Mouse (Mus musculus): Measurements from ENCODE around the gene Tmem98. TPM values are rescaled to one million over a fixed set of nuclear protein-coding genes. Genes with fewer than 3 reads are reported as not detected.

The Tmem98 gene
- polyA plus RNA-seq, 1 experiment from 2014 or later = 9.9 TPM

GRCm38 (mm10) chr11:80854430-80854829, 44.5 kb downstream of the Tmem98 start:
- peak; percentile 23; the same call in 1 of the 2 replicates for ATAC-seq (ENCODE audit: low read depth)
- H3K9ac ChIP-seq (ENCODE audit: low read depth, low read length) = no peak overlapping the region
- H3K9me3 ChIP-seq (replicated peaks; ENCODE audit: control insufficient read depth, low read length) = no peaks in the 10 kb centered on the region
- peaks cover 30% of the 10 kb centered on the region for H3K4me1 ChIP-seq (ENCODE audit: control insufficient read depth, low read depth, low read length)
- H3K27me3 ChIP-seq (ENCODE audit: control insufficient read depth, insufficient read depth, low read depth, low read length) = no peaks in the 10 kb centered on the region; the same call in 1 of the 2 replicates
- no peaks in the 10 kb centered on the region for H3K36me3 ChIP-seq (ENCODE audit: control insufficient read depth, insufficient read depth)
- 68% methylated on average over 11 of the region's 11 CpGs for WGBS (ENCODE audit: insufficient replicate concordance)
- H3K4me2 ChIP-seq (ENCODE audit: low read depth, low read length) = peak overlapping the region; percentile 34
- H3K4me3 ChIP-seq (ENCODE audit: low read depth, low read length) = no peak overlapping the region; the same call in 1 of the 2 replicates
- H3K27ac ChIP-seq (ENCODE audit: low read length) = peak overlapping the region; percentile 29; the same call in 1 of the 2 replicates

- H3K9me3 ChIP-seq (replicated peaks; ENCODE audit: control insufficient read depth, low read length) = no peaks in the 10 kb centered on the region
- peak overlapping the region; percentile 29; the same call in 1 of the 2 replicates for H3K27ac ChIP-seq (ENCODE audit: low read length)
- H3K9ac ChIP-seq (ENCODE audit: low read depth, low read length) = no peak overlapping the region
- peak overlapping the region; percentile 34 for H3K4me2 ChIP-seq (ENCODE audit: low read depth, low read length)
- 11% methylated on average over 7 of the region's 7 CpGs for WGBS (ENCODE audit: insufficient replicate concordance)
- H3K36me3 ChIP-seq (ENCODE audit: control insufficient read depth, insufficient read depth) = no peaks in the 10 kb centered on the region
- H3K27me3 ChIP-seq (ENCODE audit: control insufficient read depth, insufficient read depth, low read depth, low read length) = no peaks in the 10 kb centered on the region; the same call in 1 of the 2 replicates
- H3K4me1 ChIP-seq (ENCODE audit: control insufficient read depth, low read depth, low read length) = peaks cover 33% of the 10 kb centered on the region
- H3K4me3 ChIP-seq (ENCODE audit: low read depth, low read length) = no peak overlapping the region; the same call in 1 of the 2 replicates
- peak; percentile 95 for ATAC-seq (ENCODE audit: low read depth)
Observed at GRCm38 (mm10) chr11:80854908-80855307, 44.9 kb downstream of the Tmem98 start.

GRCm38 (mm10) chr11:80856827-80857226, 46.9 kb downstream of the Tmem98 start:
- no peak overlapping the region for H3K9ac ChIP-seq (ENCODE audit: low read depth, low read length)
- peaks cover 33% of the 10 kb centered on the region for H3K4me1 ChIP-seq (ENCODE audit: control insufficient read depth, low read depth, low read length)
- ATAC-seq (ENCODE audit: low read depth) = no peak
- no peaks in the 10 kb centered on the region for H3K9me3 ChIP-seq (replicated peaks; ENCODE audit: control insufficient read depth, low read length)
- WGBS (ENCODE audit: insufficient replicate concordance) = 38% methylated on average over 2 of the region's 2 CpGs
- H3K4me3 ChIP-seq (ENCODE audit: low read depth, low read length) = no peak overlapping the region
- no peak overlapping the region for H3K4me2 ChIP-seq (ENCODE audit: low read depth, low read length)
- no peaks in the 10 kb centered on the region for H3K36me3 ChIP-seq (ENCODE audit: control insufficient read depth, insufficient read depth)
- H3K27me3 ChIP-seq (ENCODE audit: control insufficient read depth, insufficient read depth, low read depth, low read length) = no peaks in the 10 kb centered on the region; the same call in 1 of the 2 replicates
- no peak overlapping the region for H3K27ac ChIP-seq (ENCODE audit: low read length)

GRCm38 (mm10) chr11:80858065-80858464, 48.1 kb downstream of the Tmem98 start, which contains the start of gene Spaca3:
TSS of gene Spaca3 (plus strand) at chr11:80858365.
- peaks cover 24% of the 10 kb centered on the region for H3K4me1 ChIP-seq (ENCODE audit: control insufficient read depth, low read depth, low read length)
- no peak within 1 kb of the TSS for H3K9ac ChIP-seq (ENCODE audit: low read depth, low read length)
- ATAC-seq (ENCODE audit: low read depth) = no peak
- H3K36me3 ChIP-seq (ENCODE audit: control insufficient read depth, insufficient read depth) = no peaks in the 10 kb centered on the region
- no peak within 1 kb of the TSS for H3K4me3 ChIP-seq (ENCODE audit: low read depth, low read length)
- 63% methylated on average over 10 of the region's 10 CpGs for WGBS (ENCODE audit: insufficient replicate concordance)
- no peaks in the 10 kb centered on the region for H3K9me3 ChIP-seq (replicated peaks; ENCODE audit: control insufficient read depth, low read length)
- H3K27ac ChIP-seq (ENCODE audit: low read length) = no peak within 1 kb of the TSS
- H3K27me3 ChIP-seq (ENCODE audit: control insufficient read depth, insufficient read depth, low read depth, low read length) = no peaks in the 10 kb centered on the region; the same call in 1 of the 2 replicates
- no peak within 1 kb of the TSS for H3K4me2 ChIP-seq (ENCODE audit: low read depth, low read length)

GRCm38 (mm10) chr11:80862941-80863340, 53.0 kb downstream of the Tmem98 start:
- Histone ChIP-seq H3K4me2 (ENCODE audit: low read depth, low read length) (no peak overlapping the region), H3K4me1 (ENCODE audit: control insufficient read depth, low read depth, low read length) (peaks cover 4% of the 10 kb centered on the region), H3K9me3 (replicated peaks; ENCODE audit: control insufficient read depth, low read length) (no peaks in the 10 kb centered on the region), H3K9ac (ENCODE audit: low read depth, low read length) (no peak overlapping the region), H3K27me3 (ENCODE audit: control insufficient read depth, insufficient read depth, low read depth, low read length) (no peaks in the 10 kb centered on the region; the same call in 1 of the 2 replicates), H3K27ac (ENCODE audit: low read length) (no peak overlapping the region), H3K36me3 (ENCODE audit: control insufficient read depth, insufficient read depth) (no peaks in the 10 kb centered on the region), H3K4me3 (ENCODE audit: low read depth, low read length) (no peak overlapping the region)
- WGBS (ENCODE audit: insufficient replicate concordance) = 78% methylated on average over 7 of the region's 7 CpGs
- ATAC-seq (ENCODE audit: low read depth) = no peak

GRCm38 (mm10) chr11:80868039-80868438, 58.1 kb downstream of the Tmem98 start:
- peaks cover 27% of the 10 kb centered on the region for H3K4me1 ChIP-seq (ENCODE audit: control insufficient read depth, low read depth, low read length)
- no peak for ATAC-seq (ENCODE audit: low read depth)
- no peak overlapping the region for H3K9ac ChIP-seq (ENCODE audit: low read depth, low read length)
- 65% methylated on average over 1 of the region's 1 CpGs for WGBS (ENCODE audit: insufficient replicate concordance)
- H3K4me2 ChIP-seq (ENCODE audit: low read depth, low read length) = no peak overlapping the region
- H3K4me3 ChIP-seq (ENCODE audit: low read depth, low read length) = no peak overlapping the region
- no peaks in the 10 kb centered on the region for H3K27me3 ChIP-seq (ENCODE audit: control insufficient read depth, insufficient read depth, low read depth, low read length)
- no peak overlapping the region for H3K27ac ChIP-seq (ENCODE audit: low read length)
- H3K36me3 ChIP-seq (ENCODE audit: control insufficient read depth, insufficient read depth) = no peaks in the 10 kb centered on the region
- H3K9me3 ChIP-seq (replicated peaks; ENCODE audit: control insufficient read depth, low read length) = no peaks in the 10 kb centered on the region

Other genes starting within 250 kb of the Tmem98 start
- gene Myo1d, start 30.1 kb upstream of the Tmem98 start, polyA plus RNA-seq (2015; fragmentation: Nextera tagmentation; extraction: Ambion mirVana) = 10.7 and 12.3 TPM in 2 replicates
- gene Spaca3, start 48.2 kb downstream of the Tmem98 start, polyA plus RNA-seq (2015; fragmentation: Nextera tagmentation; extraction: Ambion mirVana) = not detected in 2 replicates